Mouse (Mus musculus) lung, postnatal 0 days (tissue): ENCODE measurements around the gene Nr5a1. TPM values are rescaled to one million over a fixed set of nuclear protein-coding genes. Genes with fewer than 3 reads are reported as not detected.

Source experiments
- ATAC-seq: fragments of 200-750 bp; cut with Nextera tagmentation; 2 replicates; pipeline ENCODE4 v1.8.0; 2017; ENCODE audit warnings: moderate library complexity
- DNase-seq: peaks from one replicate; pipeline ENCODE4 v3.0.0-alpha.2; 2016; ENCODE audit warnings: low spot score
- H3K27ac ChIP-seq: fragments of 300-500 bp; sonication (generic); 2 replicates; pipeline ENCODE4 v1.5.1; 2014; ENCODE audit warnings: antibody characterized with exemption, mild to moderate bottlenecking, low read length, mixed read lengths
- H3K27me3 ChIP-seq: fragments of 300-500 bp; sonication (generic); replicated peaks from 2 replicates; pipeline ENCODE4 v1.6.1; 2014; ENCODE audit warnings: low read length, mixed read lengths; ENCODE audit not compliant: insufficient read depth
- H3K36me3 ChIP-seq: fragments of 300-500 bp; sonication (generic); 2 replicates; pipeline ENCODE4 v1.6.1; 2014; ENCODE audit warnings: low read length, mixed read lengths; ENCODE audit not compliant: insufficient read depth
- H3K4me1 ChIP-seq: fragments of 300-500 bp; sonication (generic); 2 replicates; pipeline ENCODE4 v1.6.1; 2014; ENCODE audit warnings: antibody characterized with exemption, low read depth, low read length, mixed read lengths; ENCODE audit not compliant: insufficient read depth
- H3K4me2 ChIP-seq: fragments of 300-500 bp; sonication (generic); replicated peaks from 2 replicates; pipeline ENCODE4 v1.6.1; 2014; ENCODE audit warnings: low read depth, mild to moderate bottlenecking, low read length, moderate library complexity, mixed read lengths
- H3K4me3 ChIP-seq: fragments of 300-500 bp; sonication (generic); 2 replicates; pipeline ENCODE4 v1.5.1; 2014; ENCODE audit warnings: low read depth, low read length
- H3K9ac ChIP-seq: fragments of 300-500 bp; sonication (generic); replicated peaks from 2 replicates; pipeline ENCODE4 v1.6.1; 2014; ENCODE audit warnings: low read depth, mild to moderate bottlenecking
- H3K9me3 ChIP-seq: fragments of 300-500 bp; sonication (generic); 2 replicates; pipeline ENCODE4 v1.6.1; 2016; ENCODE audit warnings: low read length, mixed read lengths
- CTCF ChIP-seq: IDR thresholded peaks from 2 replicates; pipeline ENCODE4 v1.5.1; 2016; ENCODE audit warnings: antibody characterized with exemption, mild to moderate bottlenecking
- EP300 ChIP-seq: IDR thresholded peaks from 2 replicates; pipeline ENCODE4 v1.6.1; 2016; ENCODE audit warnings: antibody characterized with exemption, mild to moderate bottlenecking, control low read depth
- WGBS: fragments of 180-500 bp; shearing (Covaris S2); extraction: QIAGEN DNeasy Blood & Tissue Kit; methylation state at CpG from one replicate; pipeline ENCODE4 v1.1.7; 2014; 5-methylcytosine and 5-hydroxymethylcytosine counted together
- polyA plus RNA-seq: library from polyadenylated mRNA; unstranded; fragments of >200 nt; fragmentation: Nextera tagmentation; extraction: Ambion mirVana; gene quantifications from 2 replicates; pipeline ENCODE4 v1.2.1, GENCODE M21; 2015

Nr5a1 gene
- 0.08 and 0.15 TPM in 2 replicates for polyA plus RNA-seq

GRCm38 (mm10) chr2:38714324-38714723 lies at the start of gene Nr5a1:
Gene Nr5a1 (minus strand): TSS chr2:38714542.
- Histone ChIP-seq H3K4me3 (no peak within 1 kb of the TSS), H3K27ac (no peak within 1 kb of the TSS), H3K36me3 (no peaks in the 10 kb centered on the region), H3K27me3 (peaks cover 44% of the 10 kb centered on the region), H3K4me1 (no peaks in the 10 kb centered on the region), H3K9ac (no peak within 1 kb of the TSS), H3K9me3 (no peaks in the 10 kb centered on the region), H3K4me2 (no peak within 1 kb of the TSS)
- ATAC-seq (no peak), DNase-seq (no peak)
- no peak for TF ChIP-seq CTCF
- no peak for TF ChIP-seq EP300
- WGBS = 92% methylated on average over 13 of the region's 13 CpGs

- H3K36me3 ChIP-seq = no peaks in the 10 kb centered on the region
- H3K4me3 ChIP-seq = no peak overlapping the region
- no peak for DNase-seq
- WGBS = 66% methylated on average over 3 of the region's 3 CpGs
- no peaks in the 10 kb centered on the region for H3K4me1 ChIP-seq
- no peak overlapping the region for H3K27ac ChIP-seq
- H3K27me3 ChIP-seq = no peaks in the 10 kb centered on the region
- no peak for ATAC-seq
- H3K9me3 ChIP-seq = no peaks in the 10 kb centered on the region
- TF ChIP-seq EP300 (no peak), CTCF (no peak)
- no peak overlapping the region for H3K4me2 ChIP-seq
- H3K9ac ChIP-seq = no peak overlapping the region
These were observed 25.5 kb upstream of the Nr5a1 start for GRCm38 (mm10) chr2:38739847-38740246.

- no peaks in the 10 kb centered on the region for H3K4me1 ChIP-seq
- H3K4me2 ChIP-seq = no peak overlapping the region
- no peak overlapping the region for H3K27ac ChIP-seq
- TF ChIP-seq CTCF = peak; percentile 93
- no peak for TF ChIP-seq EP300
- no peaks in the 10 kb centered on the region for H3K9me3 ChIP-seq
- no peak overlapping the region for H3K4me3 ChIP-seq
- DNase-seq (peak; percentile 68), ATAC-seq (peak; percentile 55)
- no peaks in the 10 kb centered on the region for H3K27me3 ChIP-seq
- H3K9ac ChIP-seq = no peak overlapping the region
- no peaks in the 10 kb centered on the region for H3K36me3 ChIP-seq
- 12% methylated on average over 7 of the region's 7 CpGs for whole genome bisulfite sequencing
These were observed 25.1 kb upstream of the Nr5a1 start for GRCm38 (mm10) chr2:38739410-38739809.

GRCm38 (mm10) chr2:38738601-38739301 lies 24.4 kb upstream of the Nr5a1 start:
- Histone ChIP-seq H3K27me3 (no peaks in the 10 kb centered on the region), H3K4me1 (no peaks in the 10 kb centered on the region), H3K4me2 (no peak overlapping the region), H3K27ac (no peak overlapping the region), H3K4me3 (no peak overlapping the region), H3K9me3 (no peaks in the 10 kb centered on the region), H3K9ac (no peak overlapping the region), H3K36me3 (no peaks in the 10 kb centered on the region)
- TF ChIP-seq CTCF (no peak), EP300 (no peak)
- DNase-seq (no peak), ATAC-seq (no peak)
- 79% methylated on average over 14 of the region's 14 CpGs for WGBS

- no peaks in the 10 kb centered on the region for H3K4me1 ChIP-seq
- H3K9ac ChIP-seq = no peak overlapping the region
- H3K27me3 ChIP-seq = no peaks in the 10 kb centered on the region
- H3K9me3 ChIP-seq = no peaks in the 10 kb centered on the region
- TF ChIP-seq CTCF (no peak), EP300 (no peak)
- H3K36me3 ChIP-seq = no peaks in the 10 kb centered on the region
- no peak overlapping the region for H3K4me3 ChIP-seq
- DNase-seq (no peak), ATAC-seq (no peak)
- H3K27ac ChIP-seq = no peak overlapping the region
- H3K4me2 ChIP-seq = no peak overlapping the region
These were observed 21.4 kb upstream of the Nr5a1 start for GRCm38 (mm10) chr2:38735740-38736139.

GRCm38 (mm10) chr2:38734721-38735120 lies 20.4 kb upstream of the Nr5a1 start:
- WGBS = 40% methylated on average over 5 of the region's 5 CpGs
- H3K36me3 ChIP-seq = no peaks in the 10 kb centered on the region
- no peak overlapping the region for H3K27ac ChIP-seq
- DNase-seq = no peak
- H3K4me2 ChIP-seq = no peak overlapping the region
- no peak overlapping the region for H3K9ac ChIP-seq
- no peak for ATAC-seq
- H3K4me1 ChIP-seq = no peaks in the 10 kb centered on the region
- no peaks in the 10 kb centered on the region for H3K9me3 ChIP-seq
- TF ChIP-seq CTCF (no peak), EP300 (no peak)
- H3K4me3 ChIP-seq = no peak overlapping the region
- H3K27me3 ChIP-seq = no peaks in the 10 kb centered on the region
